Mouse (Mus musculus) heart, postnatal 0 days (tissue): ENCODE results near the gene Klhl29.

Experiments
- CTCF ChIP-seq: IDR thresholded peaks from 2 replicates; pipeline ENCODE4 v1.5.1; 2016; ENCODE audit warnings: antibody characterized with exemption, control low read depth, low read depth
- EP300 ChIP-seq: IDR thresholded peaks from 2 replicates; pipeline ENCODE4 v1.6.1; 2016; ENCODE audit warnings: antibody characterized with exemption, low read depth

GRCm38 (mm10) chr12:5242551-5243330, 132.7 kb downstream of the Klhl29 start:
- TF ChIP-seq CTCF, result no peak
- no peak for TF ChIP-seq EP300
